ENCODE assay signal across 8 mouse cellular contexts in the genomic region with DNA sequence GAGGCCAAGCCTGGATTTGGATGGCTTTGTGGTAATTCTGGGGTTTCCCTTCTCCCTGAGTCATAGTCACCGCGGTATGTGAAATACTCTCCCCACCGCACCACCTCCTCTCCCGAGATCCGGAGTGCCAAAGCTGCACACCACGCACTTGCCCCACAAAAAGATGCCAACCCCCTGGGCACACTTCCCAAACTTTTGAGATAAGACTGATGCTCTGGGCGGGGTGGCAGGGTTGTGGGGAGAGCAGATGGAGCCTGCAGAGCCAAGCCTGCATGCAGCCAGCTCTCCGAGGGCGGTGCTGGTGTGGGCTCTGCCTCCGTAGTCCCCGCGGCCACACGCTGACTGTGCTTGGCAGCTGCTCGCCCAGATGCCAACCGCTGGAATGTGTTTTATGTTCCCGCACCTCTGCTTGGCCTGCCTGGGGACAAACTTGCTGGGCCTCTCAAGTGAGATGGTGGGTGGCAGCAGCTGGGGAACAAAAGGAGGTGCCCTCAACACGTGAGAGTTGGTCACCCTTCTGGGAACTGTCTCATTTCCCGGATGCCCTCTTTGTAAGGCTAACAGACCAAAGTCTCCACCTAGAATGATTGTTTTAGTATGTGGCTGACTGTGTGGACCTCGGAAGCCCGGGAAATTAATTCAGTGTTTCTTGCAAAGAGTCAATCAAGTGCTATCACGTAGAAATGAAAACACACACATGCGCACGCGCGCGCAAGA.
DNase-seq lines count a peak whose midpoint lies in the region; ATAC-seq and TF ChIP-seq lines count a peak whose summit lies in the region.
"Not testable (repeated sequence)": the region's sequence is repeated elsewhere in the genome, so short reads cannot be mapped to it uniquely, and the experiment has no call there.

No protein-coding gene starts in this region.

- peak; percentile 93 for ATAC-seq in forebrain, embryonic 16.5 days
- not testable (repeated sequence) for ATAC-seq in liver, embryonic 14.5 days (ENCODE audit: insufficient read depth)

- not testable (repeated sequence) for H3K9me3 ChIP-seq in forebrain, embryonic 16.5 days (ENCODE audit: control insufficient read depth, low read length); liver, embryonic 14.5 days (ENCODE audit: control insufficient read depth, low read length)

- DNase-seq in B cell, adult 2 months = peak; percentile 6 to 7
- DNase-seq in heart, postnatal 10 days = peak; percentile 79 to 86
- peak; percentile 32 to 51 for DNase-seq in kidney, postnatal 4 days
- peak in 1 of 3 experiments; percentile 10 for DNase-seq in liver, embryonic 14.5 days (ENCODE audit: low read depth in 3 of 3, low spot score in 3 of 3)
- peak; percentile 28 to 60 for DNase-seq in spleen, postnatal 4 days (ENCODE audit: low spot score in 2 of 2)

- TF ChIP-seq CTCF in bone marrow macrophage, adult 2 months (IDR thresholded peaks at IDR 0.05; ENCODE audit: low read depth, low read length); liver, embryonic 14.5 days (IDR thresholded peaks at IDR 0.05; ENCODE audit: low read depth): not testable (repeated sequence)

- H3K36me3 ChIP-seq in forebrain, embryonic 16.5 days (ENCODE audit: control insufficient read depth, insufficient read depth); liver, embryonic 14.5 days (replicated peaks; ENCODE audit: control insufficient read depth, insufficient read depth, low read depth); myocyte (ENCODE audit: control insufficient read depth, insufficient read depth): not testable (repeated sequence)

- H3K27me3 ChIP-seq in forebrain, embryonic 16.5 days (replicated peaks; ENCODE audit: control insufficient read depth, insufficient read depth, low read length); liver, embryonic 14.5 days (ENCODE audit: control insufficient read depth, insufficient read depth, low read length); myocyte (ENCODE audit: control insufficient read depth, insufficient read depth, insufficient read length): not testable (repeated sequence)

- peak overlapping the region; percentile 89 for H3K27ac ChIP-seq in bone marrow macrophage, adult 2 months (ENCODE audit: insufficient read depth, low read depth, low read length)
- not testable (repeated sequence) for H3K27ac ChIP-seq in forebrain, embryonic 16.5 days (ENCODE audit: low read length); liver, embryonic 14.5 days

- not testable (repeated sequence) for H3K79me2 ChIP-seq in myocyte (ENCODE audit: control insufficient read depth, insufficient read depth)

- WGBS in forebrain, embryonic 16.5 days = 16% methylated on average over 25 of the region's 26 CpGs
- WGBS in liver, embryonic 14.5 days (ENCODE audit: insufficient replicate concordance) = 23% methylated on average over 26 of the region's 26 CpGs

- H3ac ChIP-seq in myocyte (ENCODE audit: control insufficient read depth, insufficient read length) = not testable (repeated sequence)

- not testable (repeated sequence) for TF ChIP-seq POLR2A in bone marrow macrophage, adult 2 months (IDR thresholded peaks at IDR 0.05; ENCODE audit: borderline replicate concordance, low read depth, low read length)
- peak; percentile 24 for TF ChIP-seq POLR2A in myocyte (IDR thresholded peaks at IDR 0.05; ENCODE audit: insufficient read length, low read depth)

- not testable (repeated sequence) for H3K9ac ChIP-seq in forebrain, embryonic 16.5 days (replicated peaks; ENCODE audit: low read depth, low read length); liver, embryonic 14.5 days (replicated peaks)

- H3K4me1 ChIP-seq in bone marrow macrophage, adult 2 months (ENCODE audit: control insufficient read depth, insufficient read depth, low read length); forebrain, embryonic 16.5 days (replicated peaks; ENCODE audit: control insufficient read depth, insufficient read depth, low read length); liver, embryonic 14.5 days (replicated peaks; ENCODE audit: control insufficient read depth in 2 of 2, insufficient read depth in 2 of 2, low read length in 1 of 2): not testable (repeated sequence)

- TF ChIP-seq EP300 in liver, embryonic 14.5 days (IDR thresholded peaks at IDR 0.05; ENCODE audit: low read depth) = not testable (repeated sequence)

- intact Hi-C loops in heart, postnatal 10 days (cut with DNase I) = not testable (repeated sequence)

- H3K4me2 ChIP-seq in forebrain, embryonic 16.5 days (ENCODE audit: low read length) = peak overlapping the region; percentile 65
- H3K4me2 ChIP-seq in liver, embryonic 14.5 days (ENCODE audit: low read depth) = peak overlapping the region; percentile 25
- peak overlapping the region; percentile 78 for H3K4me2 ChIP-seq in myocyte (ENCODE audit: low read depth)

- H3K4me3 ChIP-seq in bone marrow macrophage, adult 2 months (ENCODE audit: insufficient read depth, low read length) = peak overlapping the region; percentile 59
- H3K4me3 ChIP-seq in forebrain, embryonic 16.5 days (replicated peaks; ENCODE audit: low read length) = peak overlapping the region; percentile 43
- H3K4me3 ChIP-seq in liver, embryonic 14.5 days (ENCODE audit: insufficient read depth in 1 of 2, low read depth in 2 of 2, low read length in 2 of 2) = not testable (repeated sequence)
- H3K4me3 ChIP-seq in myocyte = peak overlapping the region; percentile 5

TF ChIP-seq in myocyte, 11 proteins besides CTCF, POLR2A, EP300 and RAD21:
- TF ChIP-seq TCF12 (IDR thresholded peaks at IDR 0.05; ENCODE audit: insufficient read depth, poor library complexity, severe bottlenecking) = peak; percentile 28
- peak; percentile 60 for TF ChIP-seq TCF3 (IDR thresholded peaks at IDR 0.05; ENCODE audit: insufficient read length, low read depth)
- TF ChIP-seq CEBPB (IDR thresholded peaks at IDR 0.05; ENCODE audit: insufficient read depth, poor library complexity, severe bottlenecking) = 0 out of 2 replicates have a peak, but pooled peaks have one; percentile 38
- TF ChIP-seq MYOD1 (IDR thresholded peaks at IDR 0.05; ENCODE audit: control insufficient read depth in 1 of 3, insufficient read length in 2 of 3, low read depth in 2 of 3) = peak in 2 of 3 experiments; percentile 82 to 83
- TF ChIP-seq MYOG (IDR thresholded peaks at IDR 0.05; ENCODE audit: control insufficient read depth in 1 of 3, insufficient read depth in 1 of 3, insufficient read length in 2 of 3, low read depth in 2 of 3) = peak in 2 of 3 experiments; percentile 79 to 86

Comparison
In these comparisons a context has a peak if more than half of its experiments do, and no peak if none do; other contexts are left out.
1. H3K4me2 ChIP-seq: peak in every context shown above with its lines; median percentile 78 in myocyte; 65 in forebrain, embryonic 16.5 days; 25 in liver, embryonic 14.5 days.